Mouse (Mus musculus) kidney, postnatal 0 days (tissue): ENCODE measurements at regions not wholly inside any gene's neighbourhood (a gene's known extent, or its start where the extent isn't known, plus 50 kb on each side); places are given as distances from the start of the nearest gene placed in this dataset.

ENCODE experiments used
- ATAC-seq: fragments of 200-750 bp; cut with Nextera tagmentation; replicated peaks from 2 replicates; pipeline ENCODE4 v1.8.0; 2017; ENCODE audit warnings: low read depth, moderate number of reproducible peaks, moderate TSS enrichment, moderate library complexity; ENCODE audit not compliant: low FRiP score
- DNase-seq: peaks from one replicate; pipeline ENCODE4 v3.0.0-alpha.2; 2016; ENCODE audit warnings: low spot score
- H3K27ac ChIP-seq: fragments of 300-500 bp; sonication (generic); 2 replicates; pipeline ENCODE4 v1.5.1; 2014; ENCODE audit warnings: mild to moderate bottlenecking
- H3K27me3 ChIP-seq: fragments of 300-500 bp; sonication (generic); 2 replicates; pipeline ENCODE4 v1.6.1; 2014; ENCODE audit warnings: low read length, mixed read lengths; ENCODE audit not compliant: insufficient read depth
- H3K36me3 ChIP-seq: fragments of 300-500 bp; sonication (generic); 2 replicates; pipeline ENCODE4 v1.6.1; 2014; ENCODE audit warnings: low read length, mixed read lengths; ENCODE audit not compliant: insufficient read depth
- H3K4me1 ChIP-seq: fragments of 300-500 bp; sonication (generic); replicated peaks from 2 replicates; pipeline ENCODE4 v1.6.1; 2014; ENCODE audit warnings: antibody characterized with exemption, low read length, mixed read lengths; ENCODE audit not compliant: insufficient read depth
- H3K4me2 ChIP-seq: fragments of 300-500 bp; sonication (generic); 2 replicates; pipeline ENCODE4 v1.6.1; 2014; ENCODE audit warnings: mild to moderate bottlenecking, low read length, moderate library complexity, mixed read lengths
- H3K4me3 ChIP-seq: fragments of 300-500 bp; sonication (generic); replicated peaks from 2 replicates; pipeline ENCODE4 v1.5.1; 2014; ENCODE audit warnings: low read depth, low read length
- H3K9ac ChIP-seq: fragments of 300-500 bp; sonication (generic); 2 replicates; pipeline ENCODE4 v1.6.1; 2014; ENCODE audit warnings: low read depth, low read length
- H3K9me3 ChIP-seq: fragments of 300-500 bp; sonication (generic); replicated peaks from 2 replicates; pipeline ENCODE4 v1.6.1; 2016; ENCODE audit warnings: low read length, inconsistent platforms, mixed read lengths
- CTCF ChIP-seq: IDR thresholded peaks from 2 replicates; pipeline ENCODE4 v1.5.1; 2016; ENCODE audit warnings: antibody characterized with exemption, low read depth, mild to moderate bottlenecking, moderate library complexity
- WGBS: fragments of 180-500 bp; shearing (Covaris S2); extraction: QIAGEN DNeasy Blood & Tissue Kit; methylation state at CpG from one replicate; pipeline ENCODE4 v1.1.7; 2014; 5-methylcytosine and 5-hydroxymethylcytosine counted together

GRCm38 (mm10) chr5:111944273-111944971 lies 210.7 kb downstream of the Gm26897 start:
- WGBS, result 22% methylated on average over 27 of the region's 28 CpGs
- Histone ChIP-seq H3K9ac (no peak overlapping the region), H3K27ac (no peak overlapping the region), H3K4me3 (no peak overlapping the region), H3K4me2 (peak overlapping the region; percentile 27; the same call in 1 of the 2 replicates), H3K36me3 (no peaks in the 10 kb centered on the region), H3K27me3 (no peaks in the 10 kb centered on the region), H3K4me1 (no peaks in the 10 kb centered on the region), H3K9me3 (no peaks in the 10 kb centered on the region)
- TF ChIP-seq CTCF, result no peak
- ATAC-seq (no peak), DNase-seq (peak; percentile 9)

GRCm38 (mm10) chr5:111944972-111945285 lies 211.2 kb downstream of the Gm26897 start:
- Histone ChIP-seq H3K27me3 (no peaks in the 10 kb centered on the region), H3K9ac (no peak overlapping the region), H3K4me1 (no peaks in the 10 kb centered on the region), H3K4me2 (no peak overlapping the region), H3K4me3 (no peak overlapping the region), H3K27ac (no peak overlapping the region), H3K9me3 (no peaks in the 10 kb centered on the region), H3K36me3 (no peaks in the 10 kb centered on the region)
- TF ChIP-seq CTCF, result no peak
- ATAC-seq (no peak), DNase-seq (no peak)
- WGBS, result 67% methylated on average over 3 of the region's 3 CpGs

GRCm38 (mm10) chr5:111946281-111946680 lies 212.6 kb downstream of the Gm26897 start:
- H3K4me2 ChIP-seq, result no peak overlapping the region
- no peak overlapping the region for H3K27ac ChIP-seq
- DNase-seq, result no peak
- TF ChIP-seq CTCF, result no peak
- H3K36me3 ChIP-seq, result no peaks in the 10 kb centered on the region
- H3K4me1 ChIP-seq, result no peaks in the 10 kb centered on the region
- H3K4me3 ChIP-seq, result no peak overlapping the region
- no peak for ATAC-seq
- no peaks in the 10 kb centered on the region for H3K27me3 ChIP-seq
- 80% methylated on average over 11 of the region's 11 CpGs for WGBS
- no peak overlapping the region for H3K9ac ChIP-seq
- H3K9me3 ChIP-seq, result no peaks in the 10 kb centered on the region

GRCm38 (mm10) chr5:111957698-111958097 lies 224.0 kb downstream of the Gm26897 start:
- H3K9ac ChIP-seq, result no peak overlapping the region
- no peak overlapping the region for H3K4me2 ChIP-seq
- no peaks in the 10 kb centered on the region for H3K9me3 ChIP-seq
- no peaks in the 10 kb centered on the region for H3K27me3 ChIP-seq
- no peak overlapping the region for H3K4me3 ChIP-seq
- H3K36me3 ChIP-seq, result no peaks in the 10 kb centered on the region
- DNase-seq, result peak; percentile 19
- no peaks in the 10 kb centered on the region for H3K4me1 ChIP-seq
- no peak for ATAC-seq
- no peak overlapping the region for H3K27ac ChIP-seq
- no peak for TF ChIP-seq CTCF
- WGBS, result 53% methylated on average over 28 of the region's 28 CpGs

- ATAC-seq (no peak), DNase-seq (peak; percentile 36)
- H3K4me3 ChIP-seq, result no peak overlapping the region
- no peak overlapping the region for H3K9ac ChIP-seq
- H3K4me1 ChIP-seq, result no peaks in the 10 kb centered on the region
- H3K4me2 ChIP-seq, result no peak overlapping the region
- no peaks in the 10 kb centered on the region for H3K36me3 ChIP-seq
- 32% methylated on average over 17 of the region's 17 CpGs for WGBS
- TF ChIP-seq CTCF, result no peak
- no peak overlapping the region for H3K27ac ChIP-seq
- no peaks in the 10 kb centered on the region for H3K9me3 ChIP-seq
- H3K27me3 ChIP-seq, result no peaks in the 10 kb centered on the region
Measured at GRCm38 (mm10) chr5:111958226-111958625, 224.5 kb downstream of the Gm26897 start.

GRCm38 (mm10) chr5:111965311-111965710 lies 231.6 kb downstream of the Gm26897 start:
- 88% methylated on average over 7 of the region's 7 CpGs for WGBS
- Histone ChIP-seq H3K4me1 (no peaks in the 10 kb centered on the region), H3K9me3 (no peaks in the 10 kb centered on the region), H3K4me2 (no peak overlapping the region), H3K4me3 (no peak overlapping the region), H3K9ac (no peak overlapping the region), H3K27ac (no peak overlapping the region), H3K27me3 (no peaks in the 10 kb centered on the region), H3K36me3 (no peaks in the 10 kb centered on the region)
- TF ChIP-seq CTCF, result no peak
- ATAC-seq (no peak), DNase-seq (no peak)

GRCm38 (mm10) chr5:111968121-111968520 lies 234.4 kb downstream of the Gm26897 start:
- H3K27ac ChIP-seq, result no peak overlapping the region
- H3K27me3 ChIP-seq, result no peaks in the 10 kb centered on the region
- H3K4me1 ChIP-seq, result no peaks in the 10 kb centered on the region
- ATAC-seq (no peak), DNase-seq (no peak)
- TF ChIP-seq CTCF, result no peak
- no peaks in the 10 kb centered on the region for H3K36me3 ChIP-seq
- no peak overlapping the region for H3K4me2 ChIP-seq
- no peak overlapping the region for H3K4me3 ChIP-seq
- no peak overlapping the region for H3K9ac ChIP-seq
- 57% methylated on average over 11 of the region's 11 CpGs for WGBS
- H3K9me3 ChIP-seq, result no peaks in the 10 kb centered on the region
